Mouse (Mus musculus) Patski (cell line): ENCODE data around the gene Epop. TPM values are rescaled to one million over a fixed set of nuclear protein-coding genes. Genes with fewer than 3 reads are reported as not detected.
A peak's percentile ranks its signal among the peaks of the same experiment; 100 is the strongest.

Experiments used
- ATAC-seq: fragments of 100-300 bp; one replicate; pipeline ENCODE4 v1.8.0; 2021
- CTCF ChIA-PET: fragments of 350-600 bp; sonication (Branson Sonifier 250); formaldehyde crosslinking; loops from one replicate; lab custom pipeline; 2022; ENCODE audit warnings: inconsistent platforms; lab: Charles Lee
- POLR2A ChIA-PET: fragments of 350-600 bp; sonication (Branson Sonifier 250); formaldehyde crosslinking; loops from one replicate; lab custom pipeline; 2022; ENCODE audit warnings: antibody characterized with exemption, inconsistent platforms; lab: Charles Lee
- DNase-seq: peaks from one replicate; pipeline ENCODE4 v3.0.0-alpha.2; 2011; ENCODE audit warnings: low read depth, low spot score
- H3K27me3 ChIP-seq: fragments of 371-371 bp; one replicate; pipeline ENCODE4 v1.5.1; 2021
- CTCF ChIP-seq: fragments of 100-300 bp; IDR thresholded peaks from one replicate; pipeline ENCODE4 v1.5.1; 2021
- in situ Hi-C: fragments of 300-500 bp; cut with MboI; formaldehyde crosslinking; loops from 3 replicates; pipeline ENCODE4 v1.11.1; 2018; ENCODE audit warnings: low pct_unique_long_range_greater_than_20kb, mixed read lengths
- polyA plus RNA-seq: library from polyadenylated mRNA; unstranded; gene quantifications from one replicate; pipeline ENCODE4 v1.2.3, GENCODE M21; 2021

Gene Epop
- polyA plus RNA-seq, 1 experiment from 2014 or later = 5.3 TPM

GRCm38 (mm10) chr11:97668160-97668559 is 38.7 kb upstream of the Epop start:
- in situ Hi-C loops = loop anchor here (5.0 kb wide), 1 partner anchor 36 kb away; no protein-coding TSS in a partner anchor
- ChIA-PET POLR2A (no interaction called here), CTCF (interaction anchor here (1.0 kb wide), 2 partner anchors 11 to 24 kb away, joined by 3 to 4 read pairs; no protein-coding TSS in a partner anchor)

GRCm38 (mm10) chr11:97666794-97667193 is 37.3 kb upstream of the Epop start:
- DNase-seq = no peak
- CTCF ChIA-PET = interaction anchor here (0.7 to 1.4 kb wide), 3 partner anchors 9 to 16 kb away, joined by 3 to 4 read pairs (median 3); no protein-coding TSS in a partner anchor
- no peak for TF ChIP-seq CTCF
- no peak for ATAC-seq
- POLR2A ChIA-PET = no interaction called here
- no peaks in the 10 kb centered on the region for H3K27me3 ChIP-seq
- in situ Hi-C loops = loop anchor here (5.0 kb wide), 1 partner anchor 34 kb away; no protein-coding TSS in a partner anchor

More at GRCm38 (mm10) chr11:97668160-97668559, 38.7 kb upstream of the Epop start:
- no peak for TF ChIP-seq CTCF
- ATAC-seq (no peak), DNase-seq (no peak)
- no peaks in the 10 kb centered on the region for H3K27me3 ChIP-seq

- in situ Hi-C loops = loop anchor here (5.0 kb wide), 1 partner anchor 34 kb away; no protein-coding TSS in a partner anchor
- no peak for TF ChIP-seq CTCF
- DNase-seq (no peak), ATAC-seq (no peak)
- no peaks in the 10 kb centered on the region for H3K27me3 ChIP-seq
- POLR2A ChIA-PET = no interaction called here
- CTCF ChIA-PET = interaction anchor here (1.2 to 1.4 kb wide), 2 partner anchors 9 to 16 kb away, joined by 3 to 4 read pairs; no protein-coding TSS in a partner anchor
These were observed 36.7 kb upstream of the Epop start for GRCm38 (mm10) chr11:97666221-97666620.

GRCm38 (mm10) chr11:97665431-97665830 is 35.9 kb upstream of the Epop start:
- H3K27me3 ChIP-seq = no peaks in the 10 kb centered on the region
- TF ChIP-seq CTCF = no peak
- in situ Hi-C loops = loop anchor here (5.0 kb wide), 1 partner anchor 33 kb away; no protein-coding TSS in a partner anchor
- CTCF ChIA-PET = interaction anchor here (0.8 kb wide), 1 partner anchor 20 kb away, joined by 3 read pairs; no protein-coding TSS in a partner anchor
- no peak for ATAC-seq
- DNase-seq = no peak
- POLR2A ChIA-PET = no interaction called here

GRCm38 (mm10) chr11:97664771-97665240 is 35.3 kb upstream of the Epop start:
- no peak for ATAC-seq
- in situ Hi-C loops = loop anchor here (5.0 kb wide), 1 partner anchor 33 kb away; no protein-coding TSS in a partner anchor
- CTCF ChIA-PET = interaction anchor here (0.8 kb wide), 1 partner anchor 20 kb away, joined by 3 read pairs; no protein-coding TSS in a partner anchor
- POLR2A ChIA-PET = interaction anchor here (0.6 kb wide), 1 partner anchor 11 kb away, joined by 3 read pairs; no protein-coding TSS in a partner anchor
- DNase-seq = no peak
- H3K27me3 ChIP-seq = no peaks in the 10 kb centered on the region
- no peak for TF ChIP-seq CTCF

GRCm38 (mm10) chr11:97664339-97664665 is 34.8 kb upstream of the Epop start:
- no peak for DNase-seq
- in situ Hi-C loops = no loop called here
- TF ChIP-seq CTCF = no peak
- POLR2A ChIA-PET = no interaction called here
- H3K27me3 ChIP-seq = no peaks in the 10 kb centered on the region
- CTCF ChIA-PET = no interaction called here
- ATAC-seq = no peak

- CTCF ChIA-PET = interaction anchor here (1.0 kb wide), 1 partner anchor 19 kb away, joined by 3 read pairs; no protein-coding TSS in a partner anchor
- DNase-seq (no peak), ATAC-seq (no peak)
- in situ Hi-C loops = no loop called here
- no peak for TF ChIP-seq CTCF
- H3K27me3 ChIP-seq = no peaks in the 10 kb centered on the region
- POLR2A ChIA-PET = interaction anchor here (0.6 kb wide), 1 partner anchor 15 kb away, joined by 3 read pairs; no protein-coding TSS in a partner anchor
These were observed 34.2 kb upstream of the Epop start for GRCm38 (mm10) chr11:97663528-97664338.

GRCm38 (mm10) chr11:97662893-97663527 is 33.5 kb upstream of the Epop start, which contains the start of gene Mllt6:
Gene Mllt6, plus strand, starts transcription at chr11:97663414.
- ChIA-PET POLR2A (interaction anchor here (0.9 kb wide), 1 partner anchor 23 kb away, joined by 4 read pairs; the partner anchor contains the start of gene Cisd3), CTCF (interaction anchor here (0.9 to 1.0 kb wide), 2 partner anchors 18 to 146 kb away, joined by 3 read pairs; no protein-coding TSS in a partner anchor)
- ATAC-seq (peak; percentile 15), DNase-seq (no peak)
- in situ Hi-C loops = no loop called here
- no peaks in the 10 kb centered on the region for H3K27me3 ChIP-seq
- no peak for TF ChIP-seq CTCF

GRCm38 (mm10) chr11:97662207-97662892 is 32.8 kb upstream of the Epop start:
- no peak for DNase-seq
- CTCF ChIA-PET = interaction anchor here (0.9 to 1.0 kb wide), 2 partner anchors 18 to 145 kb away, joined by 3 read pairs; no protein-coding TSS in a partner anchor

More at GRCm38 (mm10) chr11:97662207-97662892, 32.8 kb upstream of the Epop start:
- in situ Hi-C loops = no loop called here
- POLR2A ChIA-PET = interaction anchor here (0.9 kb wide), 1 partner anchor 24 kb away, joined by 4 read pairs; the partner anchor contains the start of gene Cisd3
- no peaks in the 10 kb centered on the region for H3K27me3 ChIP-seq
- no peak for TF ChIP-seq CTCF
- no peak for ATAC-seq
